Mouse (Mus musculus): ENCODE results near the gene Sgip1. TPM values are rescaled to one million over a fixed set of nuclear protein-coding genes. Genes with fewer than 3 reads are reported as not detected.

Gene Sgip1
- polyA plus RNA-seq (2015; fragmentation: Nextera tagmentation; extraction: Ambion mirVana) = 2.7 and 3.2 TPM in 2 replicates

DNA sequence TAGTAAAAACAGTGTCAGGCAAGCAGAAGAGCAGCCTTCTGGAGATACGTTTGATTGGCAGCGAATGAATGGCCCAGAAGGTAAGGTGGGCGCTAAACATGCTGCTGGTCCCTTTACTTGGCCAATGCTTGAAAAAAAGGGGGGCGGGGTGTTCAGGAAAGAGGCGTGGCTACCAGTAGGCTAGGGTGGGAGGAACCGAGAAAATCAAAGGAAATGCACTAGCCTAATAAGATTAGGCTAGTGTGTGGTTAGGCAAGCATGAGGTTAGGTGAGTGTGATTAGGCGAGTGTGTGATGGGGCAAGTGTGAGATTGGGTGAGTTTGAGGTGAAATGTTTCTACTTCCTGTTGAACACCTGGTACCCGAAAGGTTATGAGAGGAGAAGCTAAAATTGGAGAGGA, at the start of gene Sgip1:
Gene Sgip1, plus strand, starts transcription at position 11 of the 400 bp plus-strand sequence.
- DNase-seq (ENCODE audit: low spot score) = no peak

- DNase-seq (ENCODE audit: low spot score) = no peak
These were observed 49.7 kb upstream of the Sgip1 start for GRCm38 (mm10) chr4:102691402-102691801.

- peak; percentile 69 for DNase-seq (ENCODE audit: low spot score)
These were observed 43.1 kb upstream of the Sgip1 start for GRCm38 (mm10) chr4:102697966-102698365.

- DNase-seq (ENCODE audit: low spot score) = peak; percentile 52
These were observed 29.4 kb upstream of the Sgip1 start for GRCm38 (mm10) chr4:102711731-102712130.

- peak; percentile 34 for DNase-seq (ENCODE audit: low spot score)
These were observed 25.6 kb upstream of the Sgip1 start for GRCm38 (mm10) chr4:102715532-102715931.

- no peak for DNase-seq (ENCODE audit: low spot score)
These were observed 23.8 kb upstream of the Sgip1 start for GRCm38 (mm10) chr4:102717123-102717828.

GRCm38 (mm10) chr4:102719535-102719934, 21.6 kb upstream of the Sgip1 start:
- DNase-seq (ENCODE audit: low spot score) = peak; percentile 58

DNA sequence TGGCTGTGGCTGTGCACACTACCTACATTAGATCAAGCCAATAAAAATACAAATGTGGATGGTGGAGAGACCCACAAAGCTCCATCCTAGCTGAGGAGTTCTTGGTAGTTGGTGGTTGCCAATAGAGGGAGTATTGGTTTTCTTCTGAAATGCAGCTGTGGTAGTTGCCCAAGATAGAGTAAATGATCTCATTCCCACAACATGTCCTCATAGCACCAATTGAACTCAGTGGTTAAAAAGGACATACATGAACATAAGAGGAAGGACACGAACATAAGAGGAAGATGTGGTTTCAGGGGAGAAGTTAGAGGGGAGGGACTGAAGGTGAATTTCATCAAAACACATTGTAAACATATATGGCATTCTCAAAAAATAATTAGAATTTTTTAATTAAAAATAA, 21.1 kb upstream of the Sgip1 start:
- no peak for DNase-seq (ENCODE audit: low spot score)

GRCm38 (mm10) chr4:102724442-102724841, 16.7 kb upstream of the Sgip1 start:
- DNase-seq (ENCODE audit: low spot score) = peak; percentile 32

DNA sequence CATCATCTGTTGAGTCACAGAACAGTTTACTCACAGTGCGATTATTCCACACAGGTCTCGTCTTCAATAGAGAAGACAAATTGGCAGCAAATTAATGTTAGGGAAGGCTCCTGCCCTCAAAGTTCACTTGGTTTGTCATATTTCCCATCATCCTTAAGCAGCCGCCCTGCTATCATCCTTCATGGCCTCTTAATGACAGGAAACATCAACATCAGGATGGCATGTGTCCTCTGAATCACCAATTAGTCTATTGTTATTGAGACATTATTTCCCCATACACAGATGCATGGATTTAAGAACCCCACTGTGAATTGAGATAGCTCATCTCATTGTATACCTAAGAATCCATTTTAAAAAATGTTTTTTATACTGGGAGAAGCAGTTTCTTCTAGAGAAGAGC, 10.1 kb upstream of the Sgip1 start:
- no peak for DNase-seq (ENCODE audit: low spot score)

GRCm38 (mm10) chr4:102734022-102734657, 7.0 kb upstream of the Sgip1 start:
- DNase-seq (ENCODE audit: low spot score) = no peak

GRCm38 (mm10) chr4:102753334-102754090, 12.4 kb downstream of the Sgip1 start:
- DNase-seq (ENCODE audit: low spot score) = no peak

GRCm38 (mm10) chr4:102759095-102759890, 18.2 kb downstream of the Sgip1 start:
- peak; percentile 56 for DNase-seq (ENCODE audit: low spot score)

GRCm38 (mm10) chr4:102760042-102760821, 19.1 kb downstream of the Sgip1 start:
- DNase-seq (ENCODE audit: low spot score) = peak; percentile 70

- no peak for DNase-seq (ENCODE audit: low spot score)
These were observed 21.0 kb downstream of the Sgip1 start for GRCm38 (mm10) chr4:102762075-102762474.

- no peak for DNase-seq (ENCODE audit: low spot score)
These were observed 28.0 kb downstream of the Sgip1 start for GRCm38 (mm10) chr4:102769070-102769469.

DNA sequence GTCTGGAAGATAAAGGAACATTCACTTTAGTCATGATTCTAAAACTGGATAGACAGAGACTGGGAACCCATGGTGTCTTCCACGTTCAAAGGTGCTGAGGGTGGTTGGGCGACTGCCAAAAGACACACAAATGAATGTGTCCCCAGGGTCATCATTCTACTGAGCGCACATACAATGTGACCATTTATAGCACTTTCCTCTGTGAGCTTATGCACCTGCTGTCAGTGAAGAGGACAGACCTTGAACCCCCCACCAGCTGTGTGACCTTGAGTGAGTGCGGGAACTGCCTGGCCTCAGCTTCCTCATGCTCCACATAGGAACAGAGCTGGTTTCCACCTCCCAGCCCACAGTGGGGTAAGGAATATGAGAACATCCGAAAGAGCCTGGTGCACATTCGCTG, 28.8 kb downstream of the Sgip1 start:
- DNase-seq (ENCODE audit: low spot score) = no peak

- no peak for DNase-seq (ENCODE audit: low spot score)
These were observed 30.7 kb downstream of the Sgip1 start for GRCm38 (mm10) chr4:102771598-102772357.

DNA sequence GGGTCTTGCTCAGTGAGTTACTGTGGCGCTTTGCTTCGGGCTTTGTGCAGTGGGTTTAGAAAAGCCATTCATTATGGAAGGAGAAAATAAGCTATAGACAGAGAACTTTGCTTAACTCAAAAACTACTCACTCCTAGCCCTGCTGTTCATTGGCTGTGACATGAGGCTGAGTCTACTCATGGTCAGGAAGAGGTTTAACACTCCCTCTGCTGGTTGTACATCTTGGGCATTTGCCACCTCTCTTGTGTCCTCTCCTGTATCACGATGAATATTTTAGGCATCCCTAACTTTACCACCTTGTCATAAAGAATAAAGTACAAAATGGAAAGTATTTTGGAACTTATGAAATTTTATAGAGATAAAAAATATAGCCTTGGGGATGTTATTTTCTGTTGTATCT, 32.1 kb downstream of the Sgip1 start:
- peak; percentile 23 for DNase-seq (ENCODE audit: low spot score)

DNA sequence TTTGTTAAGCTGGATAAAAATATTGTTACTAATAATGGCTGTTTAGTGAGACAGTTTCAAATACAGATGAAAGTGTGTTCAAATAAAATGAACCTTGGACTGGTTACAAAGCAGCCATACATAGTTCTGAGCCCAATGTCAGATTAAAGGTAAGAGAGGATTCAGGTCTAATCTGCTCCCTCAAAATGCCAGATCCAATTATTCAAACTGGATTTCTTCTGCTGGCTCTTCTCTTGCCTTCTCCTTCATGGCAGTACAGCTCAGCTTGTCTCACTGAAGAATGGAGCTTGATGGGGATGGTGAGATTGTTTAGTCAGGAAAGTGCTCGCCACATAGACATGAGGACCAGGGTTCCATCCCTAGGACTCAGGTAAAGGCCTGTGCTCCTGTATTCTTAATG, 32.7 kb downstream of the Sgip1 start:
- DNase-seq (ENCODE audit: low spot score) = no peak
